In the genomic region with DNA sequence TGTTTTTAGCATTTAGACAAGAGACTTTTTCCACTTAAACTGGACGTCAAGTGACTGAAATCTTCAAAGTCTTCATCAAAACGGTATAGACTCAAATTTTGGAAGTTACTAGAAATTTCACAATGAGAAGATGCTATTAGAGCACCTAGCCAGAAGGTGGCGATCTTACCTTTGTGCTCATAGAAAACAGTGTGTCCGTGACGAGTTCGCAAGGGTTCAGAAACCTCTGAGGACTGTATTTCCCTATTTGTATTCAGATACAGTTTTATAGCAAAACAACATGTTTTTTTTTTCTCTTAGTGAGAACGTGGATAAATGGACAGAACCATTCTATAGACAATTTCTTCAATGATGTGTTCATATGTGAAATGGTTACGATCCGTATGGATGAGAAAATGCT, we compare ENCODE assay signal across 10 mouse cellular contexts. TPM values are rescaled to one million over a fixed set of nuclear protein-coding genes. Genes with fewer than 3 reads are reported as not detected.
DNase-seq lines count a peak whose midpoint lies in the region; ATAC-seq and TF ChIP-seq lines count a peak whose summit lies in the region.
"Had no signal": no experiment of that assay in that cellular context is flagged by ENCODE, and none has a peak within 500 bp of the region (broad histone marks: within the 10 kb centered on the region; RNA-seq: fewer than 3 reads in every experiment).

No protein-coding gene starts in this region.

- no peaks in the 10 kb centered on the region for H3K36me3 ChIP-seq in hindbrain, embryonic 14.5 days (replicated peaks; ENCODE audit: control insufficient read depth, insufficient read depth)
- H3K36me3 ChIP-seq in hindbrain, embryonic 13.5 days, result no peaks in the 10 kb centered on the region
- H3K36me3 ChIP-seq: embryonic facial prominence, embryonic 12.5 days had no signal

- peaks cover 8% of the 10 kb centered on the region for H3K4me1 ChIP-seq in hindbrain, embryonic 14.5 days (replicated peaks; ENCODE audit: control insufficient read depth, insufficient read depth, low read length)
- peaks cover 20% of the 10 kb centered on the region for H3K4me1 ChIP-seq in hindbrain, embryonic 13.5 days (replicated peaks)
- no peaks in the 10 kb centered on the region for H3K4me1 ChIP-seq in cortical plate, adult 2 months (ENCODE audit: control insufficient read depth, insufficient read depth, low read length)

- 0 out of 2 replicates have a peak overlapping the region, but pooled peaks have one; percentile 55 for H3K27ac ChIP-seq in hindbrain, embryonic 14.5 days
- no peak overlapping the region for H3K27ac ChIP-seq in hindbrain, embryonic 13.5 days
- H3K27ac ChIP-seq in cortical plate, adult 2 months (ENCODE audit: insufficient read depth, low read length), result no peak overlapping the region
- H3K27ac ChIP-seq: embryonic facial prominence, embryonic 12.5 days had no signal

- no peak overlapping the region for H3K4me3 ChIP-seq in hindbrain, embryonic 14.5 days (replicated peaks; ENCODE audit: low read length)
- no peak overlapping the region for H3K4me3 ChIP-seq in hindbrain, embryonic 13.5 days
- no peak overlapping the region for H3K4me3 ChIP-seq in cortical plate, adult 2 months (ENCODE audit: insufficient read depth, low read length)
- H3K4me3 ChIP-seq: embryonic facial prominence, embryonic 12.5 days had no signal

- H3K9me3 ChIP-seq in hindbrain, embryonic 14.5 days (ENCODE audit: control insufficient read depth, low read length), result no peaks in the 10 kb centered on the region
- no peaks in the 10 kb centered on the region for H3K9me3 ChIP-seq in hindbrain, embryonic 13.5 days
- H3K9me3 ChIP-seq: embryonic facial prominence, embryonic 12.5 days had no signal

- TF ChIP-seq POLR2A in cortical plate, adult 2 months (IDR thresholded peaks at IDR 0.05; ENCODE audit: extremely low read depth, insufficient read depth, low read length), result no peak

- WGBS in hindbrain, embryonic 14.5 days, result 33% methylated on average over 9 of the region's 9 CpGs
- WGBS in hindbrain, embryonic 13.5 days, result 37% methylated on average over 9 of the region's 9 CpGs

- no peaks in the 10 kb centered on the region for H3K27me3 ChIP-seq in hindbrain, embryonic 14.5 days (ENCODE audit: control insufficient read depth, insufficient read depth, low read length)
- H3K27me3 ChIP-seq in hindbrain, embryonic 13.5 days, result no peaks in the 10 kb centered on the region
- H3K27me3 ChIP-seq: embryonic facial prominence, embryonic 12.5 days had no signal

- H3K9ac ChIP-seq in hindbrain, embryonic 14.5 days, result no peak overlapping the region
- H3K9ac ChIP-seq in hindbrain, embryonic 13.5 days, result no peak overlapping the region
- H3K9ac ChIP-seq: embryonic facial prominence, embryonic 12.5 days had no signal

- no peak for ATAC-seq in hindbrain, embryonic 14.5 days (ENCODE audit: low FRiP score)
- no peak for ATAC-seq in hindbrain, embryonic 13.5 days (ENCODE audit: low FRiP score)
- peak; percentile 83 for ATAC-seq in megakaryocyte-erythroid progenitor cell, adult 5-6 weeks (replicated peaks; ENCODE audit: low FRiP score, low TSS enrichment, poor library complexity, severe bottlenecking)

- no peak overlapping the region for H3K4me2 ChIP-seq in hindbrain, embryonic 14.5 days (replicated peaks)
- H3K4me2 ChIP-seq in hindbrain, embryonic 13.5 days, result no peak overlapping the region
- H3K4me2 ChIP-seq: embryonic facial prominence, embryonic 12.5 days had no signal

- DNase-seq in hindbrain, embryonic 14.5 days (ENCODE audit: low spot score), result peak; percentile 81
- DNase-seq in A20 (ENCODE audit: low read depth, low spot score) (peak; percentile 1), MN1 (ENCODE audit: low spot score) (peak; percentile 75)
- DNase-seq in kidney, postnatal 14 days, result peak; percentile 56
- no peak for DNase-seq in ovary, postnatal 36 days (ENCODE audit: low spot score)

- peak; percentile 72 for TF ChIP-seq CTCF in cortical plate, adult 2 months (IDR thresholded peaks at IDR 0.05; ENCODE audit: extremely low read depth, insufficient read depth, low read length)

RNA-seq across cellular contexts. Expression of a gene that starts 37.3 kb away (rescaled TPM):
- not detected in 2 replicates for polyA plus RNA-seq in hindbrain, embryonic 14.5 days (2014; fragmentation: Nextera tagmentation; extraction: Ambion mirVana)
- not detected in 2 replicates for polyA plus RNA-seq in hindbrain, embryonic 13.5 days (2015; fragmentation: Nextera tagmentation; extraction: Ambion mirVana)
- not detected in 2 replicates for polyA plus RNA-seq in cortical plate, adult 2 months (2012; rRNA removed)
- not detected in 2 replicates for total RNA-seq in megakaryocyte-erythroid progenitor cell, adult 5-6 weeks (2014; fragmentation: Nextera tagmentation)
- not detected in 2 replicates for total RNA-seq in megakaryocyte-erythroid progenitor cell, adult 5-6 weeks (2017)
- polyA plus RNA-seq: embryonic facial prominence, embryonic 12.5 days; liver, embryonic 16.5 days had no signal
